Mouse (Mus musculus) CD8-positive naive resting alpha-beta T cell, adult 2 months (primary cell): ENCODE results near the gene Icosl.
"Not testable (repeated sequence)": the region's sequence is repeated elsewhere in the genome, so short reads cannot be mapped to it uniquely, and the experiment has no call there.

ENCODE experiments used
- DNase-seq, 2 experiments: peaks; one replicate each; pipeline ENCODE4 v3.0.0; 2022; ENCODE audit warnings: low read depth in 2 of 2, low spot score in 2 of 2

The Icosl gene

DNA sequence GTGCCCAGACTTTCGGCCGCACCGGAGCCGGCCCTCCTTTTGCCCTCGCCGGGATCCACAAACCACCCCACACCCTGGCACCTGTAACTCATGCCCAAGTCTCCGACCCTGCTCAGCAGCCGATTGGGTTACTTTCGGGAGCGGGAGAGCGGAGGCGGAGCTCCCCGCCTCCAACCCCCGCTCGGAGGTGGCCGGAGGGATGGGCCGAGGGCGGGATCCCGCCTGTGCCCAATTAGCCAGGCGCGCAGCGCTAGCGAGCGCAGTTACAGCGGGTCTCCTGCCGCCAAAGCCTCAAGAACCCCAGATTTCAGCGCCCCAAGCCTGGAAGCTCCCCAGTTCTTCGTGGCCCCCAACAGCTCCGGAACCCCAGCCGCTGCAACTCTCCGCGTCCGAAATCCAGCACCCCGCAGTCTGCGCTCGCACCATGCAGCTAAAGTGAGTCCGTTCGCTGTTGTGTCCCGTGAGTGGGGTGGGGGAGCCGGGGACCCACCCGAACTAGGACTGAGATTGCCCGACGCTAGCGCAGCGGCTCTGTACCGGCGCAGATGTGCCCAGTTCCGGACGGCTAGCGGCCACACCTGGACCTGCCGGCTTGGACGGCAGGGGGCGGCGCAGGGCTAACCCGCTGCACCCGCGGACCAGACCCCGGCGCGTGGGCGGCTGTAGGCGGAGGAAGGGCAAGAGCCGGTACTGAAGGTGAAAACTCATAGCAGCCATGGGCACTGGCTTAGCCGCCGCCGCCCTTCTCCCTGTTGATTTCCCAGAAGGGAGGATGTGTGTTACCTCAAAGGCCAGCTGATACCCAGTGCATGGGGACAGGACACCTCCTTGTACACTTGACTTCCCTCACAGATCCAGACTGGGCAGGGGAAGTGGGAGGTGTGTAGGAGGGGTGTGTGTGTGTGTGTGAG, at the start of gene Icosl:
Gene Icosl, plus strand, starts transcription at position 202 of the 911 bp plus-strand sequence.
- peak; percentile 47 to 61 for DNase-seq

DNA sequence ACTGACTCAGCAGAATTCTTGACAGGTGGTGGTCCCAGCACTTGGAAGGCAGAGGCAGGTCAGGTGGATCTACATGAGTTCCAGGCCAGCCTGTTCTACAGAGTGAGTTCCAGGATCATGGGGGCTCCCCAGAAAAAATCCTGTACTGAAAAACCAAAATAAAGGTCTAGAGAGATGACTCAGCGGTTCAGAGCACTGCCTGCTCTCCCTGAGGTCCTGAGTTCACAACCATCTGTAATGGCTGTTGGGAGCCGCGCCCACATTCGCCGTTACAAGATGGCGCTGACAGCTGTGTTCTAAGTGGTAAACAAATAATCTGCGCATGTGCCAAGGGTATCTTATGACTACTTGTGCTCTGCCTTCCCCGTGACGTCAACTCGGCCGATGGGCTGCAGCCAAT, 49.1 kb upstream of the Icosl start:
- DNase-seq, result not testable (repeated sequence)

DNA sequence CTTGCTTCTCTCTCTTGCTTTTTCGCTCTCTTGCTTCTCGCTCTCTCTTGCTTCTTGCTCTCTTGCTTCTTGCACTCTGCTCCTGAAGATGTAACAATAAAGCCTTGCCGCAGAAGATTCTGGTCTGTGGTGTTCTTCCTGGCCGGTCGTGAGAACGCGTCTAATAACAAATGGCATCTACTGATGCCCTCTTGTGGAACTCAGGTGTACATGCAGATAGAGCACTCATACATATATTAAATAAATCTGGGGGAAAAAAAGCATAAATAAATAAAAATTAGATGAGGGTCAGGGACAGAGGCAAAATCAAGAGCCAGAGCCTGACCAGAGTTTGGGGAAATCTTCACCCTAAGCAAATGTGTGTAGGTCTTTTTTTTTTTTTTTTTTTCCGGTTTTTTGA, 43.6 kb upstream of the Icosl start:
- DNase-seq, result not testable (repeated sequence)

DNA sequence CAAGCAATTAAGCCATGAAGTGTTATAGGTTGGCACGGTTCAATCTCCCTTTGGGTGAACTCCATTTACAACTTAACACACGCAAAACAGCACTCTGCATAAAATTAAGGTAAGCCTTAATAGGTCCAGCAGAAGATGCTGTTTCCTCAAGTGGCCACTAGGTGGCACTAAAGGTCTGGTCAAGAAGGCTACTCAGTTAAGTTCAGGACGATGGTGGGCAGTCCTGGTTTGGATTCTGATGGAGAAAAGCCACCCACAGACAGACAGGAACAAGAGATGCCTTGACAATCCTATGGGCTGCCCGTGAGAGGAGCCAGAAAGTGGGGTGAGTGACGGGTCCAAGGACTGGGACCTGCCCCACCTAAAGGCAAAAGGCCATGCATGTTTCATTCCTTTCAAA, 41.0 kb upstream of the Icosl start:
- peak; percentile 56 to 65 for DNase-seq

DNA sequence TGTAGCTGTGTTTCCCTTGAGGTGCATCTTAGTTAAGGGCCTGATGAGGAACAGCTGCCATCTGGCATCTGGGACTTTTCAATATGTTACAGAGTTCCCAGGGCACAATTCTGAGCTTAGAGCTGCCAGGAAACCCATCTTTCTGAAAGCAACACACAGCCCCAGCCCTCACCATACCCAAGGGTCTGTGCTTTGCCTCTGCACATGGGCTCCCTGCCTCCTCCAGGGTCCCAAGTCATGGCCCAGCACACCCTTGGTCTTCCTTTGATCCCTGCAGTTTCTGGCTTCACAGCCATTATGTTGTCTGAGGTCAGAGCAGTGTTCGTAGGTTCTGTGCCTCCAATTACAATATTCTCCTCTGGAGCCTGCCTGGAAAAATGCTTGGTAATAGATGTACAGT, 40.0 kb upstream of the Icosl start:
- DNase-seq, result no peak

DNA sequence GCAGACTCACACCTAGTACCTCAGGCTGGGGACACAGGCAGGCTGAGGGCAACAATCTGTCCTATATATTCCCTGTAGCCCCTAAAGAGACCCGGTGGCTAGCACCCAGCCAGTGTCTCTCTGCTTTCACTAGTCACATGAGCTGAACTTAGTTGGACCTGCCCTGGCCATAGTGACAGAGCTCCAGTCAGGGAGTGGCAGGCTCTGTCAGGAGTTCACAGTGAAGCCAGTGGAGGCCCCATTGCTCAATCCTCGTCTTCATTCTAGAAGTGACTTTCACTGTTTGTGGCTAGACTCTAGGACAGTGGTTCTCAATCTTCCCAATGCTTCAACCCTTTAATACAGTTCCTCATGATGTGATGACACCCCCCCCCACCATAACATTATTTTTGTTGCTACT, 37.1 kb upstream of the Icosl start:
- DNase-seq, result no peak

DNA sequence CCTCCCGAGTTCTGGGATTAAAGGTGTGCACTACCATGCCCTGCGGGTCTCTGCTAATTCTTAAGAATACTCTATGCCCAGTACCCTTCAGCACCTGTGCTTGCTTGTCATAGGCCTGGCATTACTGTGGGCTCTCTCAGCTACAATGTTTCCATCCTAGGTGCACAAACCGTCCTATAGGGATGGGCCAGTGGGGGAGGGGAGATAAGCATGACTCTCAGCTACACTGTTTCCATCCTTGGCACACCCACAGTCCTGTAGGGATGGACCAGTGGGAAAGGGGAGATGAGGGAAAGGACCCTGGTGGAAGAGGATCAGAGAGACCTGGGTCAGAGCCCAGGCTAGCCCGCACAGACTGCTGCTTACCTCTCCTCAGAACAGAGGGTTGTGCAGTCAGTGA, 32.0 kb upstream of the Icosl start:
- DNase-seq, result no peak

DNA sequence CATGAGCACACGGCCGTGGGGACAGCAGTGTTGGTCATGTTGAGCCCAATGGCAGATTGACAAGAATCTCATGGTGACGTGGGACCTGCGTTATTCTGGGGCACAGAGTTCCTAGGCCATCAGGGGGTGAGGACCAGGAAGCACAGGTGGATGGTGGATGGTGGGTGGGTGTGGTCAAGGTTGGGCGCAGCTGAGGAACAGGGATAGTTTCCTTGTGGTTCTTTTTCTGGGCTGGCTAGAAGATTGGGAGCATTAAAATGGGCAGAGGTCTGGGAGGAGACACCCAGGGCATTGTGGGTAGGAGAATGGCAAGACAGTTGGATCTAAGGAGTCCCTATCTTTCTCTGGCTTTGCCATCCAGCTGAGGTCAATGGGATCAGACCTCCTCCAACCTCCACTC, 27.5 kb upstream of the Icosl start, which contains the start of gene Dnmt3l:
Gene Dnmt3l, plus strand, starts transcription at position 301 of the 400 bp plus-strand sequence.
- DNase-seq, result no peak

DNA sequence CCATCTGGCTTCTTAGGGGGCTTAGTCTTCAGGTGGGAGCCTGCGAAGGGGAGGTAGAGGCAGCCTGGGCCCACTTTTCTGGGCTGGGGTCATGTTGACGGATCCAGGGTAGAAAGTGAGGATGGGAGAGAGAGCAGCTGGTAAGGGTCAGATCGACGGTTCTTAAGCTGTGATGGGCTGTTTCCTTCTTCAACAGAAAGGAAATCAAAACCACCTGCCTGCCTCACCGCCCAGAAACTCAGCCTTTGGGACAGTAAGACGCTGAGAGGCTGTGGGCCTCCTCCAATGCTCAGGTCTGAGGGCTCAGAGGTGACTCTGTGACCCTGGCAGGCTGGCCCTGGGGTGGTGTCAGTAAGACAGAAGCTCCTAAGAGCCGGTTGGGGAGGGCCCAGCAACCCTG, 27.0 kb upstream of the Icosl start:
- no peak for DNase-seq

DNA sequence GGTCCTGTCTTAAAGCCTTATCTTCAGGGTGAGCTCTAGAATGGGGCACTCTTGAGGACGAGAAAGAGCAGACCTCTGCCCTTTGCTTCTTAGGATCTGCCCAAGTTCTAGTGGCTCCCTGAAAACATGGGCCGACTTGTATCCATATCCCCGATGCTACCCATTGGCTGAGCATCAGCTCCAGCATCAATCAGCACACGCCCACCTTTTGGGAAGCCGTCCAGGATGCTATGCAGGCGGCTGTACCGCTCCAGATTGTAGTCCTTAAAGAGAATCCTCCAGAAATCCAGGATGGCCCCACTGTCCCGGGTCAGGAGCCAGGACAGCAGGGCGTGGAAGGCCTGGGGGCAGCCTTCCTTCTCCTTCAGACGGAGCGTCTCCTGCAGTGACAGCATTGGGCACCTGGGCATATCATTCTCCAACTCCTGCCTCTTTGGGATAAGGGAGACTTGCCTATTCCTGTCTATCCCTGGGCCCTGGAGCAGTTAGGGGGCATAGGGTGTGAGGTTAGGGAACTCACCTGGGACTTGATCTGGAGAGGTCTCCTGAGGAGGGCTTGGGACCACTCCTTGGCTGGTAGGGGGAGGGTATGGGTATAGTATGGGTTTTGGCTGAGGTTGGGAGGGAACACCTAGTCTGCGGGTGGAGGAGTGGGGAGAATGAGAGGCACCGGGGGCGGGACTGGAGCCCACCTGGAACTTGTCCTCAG, 26.3 kb upstream of the Icosl start:
- no peak for DNase-seq

DNA sequence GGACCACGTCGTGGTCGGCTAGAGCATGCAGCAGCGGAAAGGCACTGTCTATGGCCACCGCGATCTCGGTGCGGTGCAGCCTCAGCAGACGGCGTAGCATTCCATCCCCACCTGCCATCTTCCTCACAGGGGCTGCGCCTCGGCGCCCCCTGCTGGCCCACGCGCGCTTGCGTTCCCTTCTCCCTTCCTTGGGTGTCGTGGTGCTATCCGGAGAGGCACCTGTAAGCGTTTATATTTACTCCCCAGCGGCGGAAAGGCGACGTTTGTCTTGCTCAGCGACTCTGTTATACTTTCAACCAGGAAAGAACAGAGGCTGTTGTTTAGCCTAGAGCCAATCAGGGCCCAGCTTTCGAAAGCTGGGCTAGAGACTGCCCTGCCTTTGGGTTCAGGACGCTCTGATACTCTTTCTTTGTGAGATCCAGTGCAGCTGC, 25.7 kb upstream of the Icosl start, which contains the start of gene Aire:
Gene Aire, minus strand, starts transcription at position 205 of the 431 bp plus-strand sequence.
- peak; percentile 66 to 72 for DNase-seq

DNA sequence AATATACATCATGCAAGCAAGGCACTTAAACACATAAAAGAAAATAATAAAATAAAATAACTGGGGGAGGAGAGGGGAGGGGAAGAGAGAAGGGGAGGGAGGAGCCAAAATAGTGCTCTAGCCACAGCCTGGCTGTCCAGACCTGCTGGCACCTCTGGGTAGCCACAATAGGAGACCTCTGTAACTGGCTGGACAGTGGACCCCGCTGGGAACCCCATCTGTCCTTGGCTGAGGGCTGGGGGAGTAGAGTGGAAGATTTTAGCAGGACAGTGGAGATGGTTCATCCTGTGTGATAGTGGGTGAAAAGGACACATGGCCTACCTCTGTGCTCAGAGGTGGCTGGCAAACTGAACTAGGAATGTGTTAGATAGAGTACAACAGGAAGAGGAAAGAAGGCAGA, 24.6 kb upstream of the Icosl start:
- no peak for DNase-seq

DNA sequence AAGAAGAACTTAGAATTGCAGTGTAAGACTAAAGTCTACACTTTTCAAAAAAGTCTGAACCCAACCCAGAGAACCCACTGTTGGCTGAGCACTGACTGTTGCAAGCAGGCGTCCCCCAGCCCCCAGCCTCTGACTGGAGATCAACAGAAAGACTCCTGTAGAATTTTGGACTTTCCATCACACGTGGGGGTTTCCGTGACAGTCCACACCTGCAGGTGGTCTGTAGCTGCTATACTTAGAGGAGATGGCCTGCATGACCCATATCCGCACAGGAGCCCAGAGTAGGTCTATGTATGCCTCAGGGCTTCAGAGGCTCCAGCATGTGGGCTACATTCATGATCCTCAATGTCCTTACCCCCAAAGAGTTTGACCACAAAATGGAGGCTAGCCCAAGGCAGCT, 22.7 kb upstream of the Icosl start:
- DNase-seq, result no peak

DNA sequence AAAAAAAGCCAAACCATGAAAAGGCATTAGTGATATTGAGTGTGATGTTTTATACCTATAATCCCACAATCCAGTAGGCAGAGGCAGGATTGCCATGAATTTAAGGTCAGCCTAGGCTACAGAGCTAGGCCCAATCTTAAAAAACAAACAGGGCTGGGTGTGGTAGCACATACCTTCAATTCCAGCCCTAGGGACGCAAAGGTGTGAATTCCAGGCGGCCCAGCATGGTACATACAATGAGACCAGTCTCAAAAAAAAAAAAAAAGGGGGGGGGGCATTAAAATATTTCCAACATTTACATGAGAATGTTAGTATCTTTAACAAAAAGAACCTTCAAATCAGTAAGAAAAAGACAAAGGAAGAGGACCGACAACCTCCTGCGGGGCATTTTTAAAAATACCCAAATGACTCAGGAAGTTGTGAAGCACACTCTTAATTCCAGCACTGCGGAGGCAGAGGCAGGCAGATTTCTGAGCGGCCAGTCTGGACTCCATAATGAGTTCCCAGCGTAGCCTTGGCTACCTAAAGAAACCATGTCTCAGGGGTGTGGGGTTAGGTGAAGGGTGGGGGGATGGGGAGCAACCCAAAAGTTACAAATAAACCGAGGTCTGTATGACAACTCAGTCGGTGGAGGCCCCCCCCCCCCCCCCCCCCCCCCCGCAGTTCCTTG, 20.9 kb upstream of the Icosl start:
- DNase-seq, result no peak

DNA sequence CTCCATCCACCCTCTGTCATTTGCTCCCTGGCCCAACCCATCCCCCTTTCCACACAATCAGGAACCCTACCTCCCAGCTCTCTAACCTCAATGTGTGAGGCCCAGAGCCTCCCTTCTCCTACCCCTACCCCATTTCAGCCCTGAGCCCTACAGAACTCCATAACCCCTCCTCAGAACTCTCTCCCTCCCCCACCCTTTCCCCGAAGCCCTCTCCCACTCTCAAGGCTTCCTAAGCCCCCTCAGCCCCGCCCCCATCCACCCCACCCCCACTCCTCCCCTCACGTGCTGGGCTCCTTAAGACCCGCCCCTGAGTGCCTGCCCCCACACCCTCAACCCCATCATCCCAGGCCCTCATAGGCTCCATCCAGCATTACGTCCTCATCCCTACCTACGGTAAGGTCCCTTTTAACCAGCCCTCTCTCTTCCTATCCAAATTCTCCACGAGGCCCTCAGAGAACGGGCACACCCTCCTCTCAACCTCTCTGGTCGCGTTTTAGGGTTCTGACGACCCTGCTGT, 19.5 kb upstream of the Icosl start:
- DNase-seq, result no peak

DNA sequence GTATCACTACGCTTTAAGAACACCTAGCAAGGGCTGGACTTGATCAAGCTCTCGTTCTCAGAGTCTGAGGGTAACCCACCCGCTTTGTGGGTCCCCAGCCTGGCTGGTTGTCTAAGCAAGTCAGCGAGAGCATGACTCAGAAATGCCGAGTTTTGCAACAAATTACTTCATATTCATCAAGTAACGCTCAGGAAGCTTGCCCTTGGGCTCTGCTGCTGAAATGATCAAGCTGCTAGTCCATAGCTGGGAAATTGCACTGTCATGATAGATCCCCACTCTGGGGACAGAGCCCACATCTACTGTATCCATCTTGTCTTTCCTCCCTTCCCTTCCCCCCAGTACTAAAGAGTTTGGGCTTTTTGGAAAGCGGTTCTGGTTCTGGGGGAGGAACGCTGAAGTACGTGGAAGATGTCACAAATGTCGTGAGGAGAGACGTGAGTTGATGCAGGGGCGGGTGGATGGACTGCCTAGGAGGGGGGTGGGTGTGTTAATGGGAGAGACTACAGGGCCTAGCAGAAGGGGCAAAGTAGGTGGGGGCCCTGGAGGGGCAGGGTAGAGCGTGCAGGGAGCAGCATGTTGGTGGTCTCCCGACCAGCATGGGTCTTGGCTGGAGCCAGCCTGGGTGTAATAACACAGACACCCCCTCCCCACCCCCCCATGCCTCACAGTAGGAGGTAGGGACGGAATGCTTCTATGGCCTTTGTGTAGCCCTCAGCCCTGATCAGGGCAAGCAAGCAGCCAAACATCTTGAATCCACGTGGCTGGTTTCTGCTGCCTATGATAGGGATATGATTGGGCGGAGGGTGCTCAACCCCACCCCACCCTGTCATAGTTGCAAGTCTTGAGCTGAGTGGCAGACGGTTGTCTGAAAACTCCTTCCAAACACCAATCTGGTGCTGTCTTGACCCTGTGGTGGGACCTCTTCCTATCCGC, 14.2 kb upstream of the Icosl start:
- no peak for DNase-seq

DNA sequence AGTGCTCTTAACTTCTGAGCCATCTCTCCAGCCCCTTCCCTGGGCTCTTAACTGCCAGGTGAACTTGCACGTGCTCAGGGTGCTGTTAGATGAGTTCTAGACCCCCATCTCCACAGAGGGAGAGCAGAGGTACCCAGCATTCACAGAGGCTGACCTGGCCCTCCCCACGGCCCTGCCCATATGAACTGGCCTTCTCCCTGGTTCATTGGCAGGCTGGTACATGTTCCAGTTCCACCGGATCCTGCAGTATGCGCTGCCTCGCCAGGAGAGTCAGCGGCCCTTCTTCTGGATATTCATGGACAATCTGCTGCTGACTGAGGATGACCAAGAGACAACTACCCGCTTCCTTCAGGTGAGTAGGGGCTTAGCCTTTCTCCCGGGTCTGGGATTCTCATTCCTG, 12.0 kb upstream of the Icosl start:
- DNase-seq, result no peak

DNA sequence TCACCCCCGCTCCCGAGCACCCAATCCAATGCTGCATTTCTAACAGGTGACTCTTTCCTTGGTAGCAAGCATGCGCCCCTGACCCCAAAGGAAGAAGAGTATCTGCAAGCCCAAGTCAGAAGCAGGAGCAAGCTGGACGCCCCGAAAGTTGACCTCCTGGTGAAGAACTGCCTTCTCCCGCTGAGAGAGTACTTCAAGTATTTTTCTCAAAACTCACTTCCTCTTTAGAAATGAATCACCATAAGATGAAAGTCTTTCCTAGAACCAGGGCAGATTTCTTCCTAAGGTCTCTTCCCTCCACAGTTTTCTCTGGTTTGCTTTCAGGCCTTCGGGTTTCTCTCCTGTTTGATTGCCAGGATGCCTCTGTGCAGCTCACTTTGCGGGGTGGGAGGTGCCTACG, 6.0 kb upstream of the Icosl start:
- DNase-seq, result no peak

DNA sequence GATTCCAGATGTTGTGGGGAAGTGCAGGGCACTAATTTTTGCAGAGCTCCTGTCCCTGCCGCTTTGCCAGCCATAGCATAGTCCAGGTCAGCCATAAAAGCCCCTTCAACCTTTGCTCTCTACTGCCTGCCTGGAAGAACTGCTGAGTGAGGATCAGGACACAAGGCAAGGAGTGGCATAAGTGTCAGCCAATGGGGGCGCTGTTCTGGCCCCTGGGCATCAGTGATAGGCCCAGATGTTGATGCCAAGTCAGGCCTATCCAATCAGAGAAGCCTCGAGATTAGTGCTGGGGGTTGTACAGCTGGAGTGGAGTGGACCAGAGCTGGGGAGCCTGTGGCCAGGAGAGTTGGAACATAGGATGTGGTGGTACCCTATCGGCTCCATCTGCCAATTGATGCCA, 1.9 kb upstream of the Icosl start:
- no peak for DNase-seq

DNA sequence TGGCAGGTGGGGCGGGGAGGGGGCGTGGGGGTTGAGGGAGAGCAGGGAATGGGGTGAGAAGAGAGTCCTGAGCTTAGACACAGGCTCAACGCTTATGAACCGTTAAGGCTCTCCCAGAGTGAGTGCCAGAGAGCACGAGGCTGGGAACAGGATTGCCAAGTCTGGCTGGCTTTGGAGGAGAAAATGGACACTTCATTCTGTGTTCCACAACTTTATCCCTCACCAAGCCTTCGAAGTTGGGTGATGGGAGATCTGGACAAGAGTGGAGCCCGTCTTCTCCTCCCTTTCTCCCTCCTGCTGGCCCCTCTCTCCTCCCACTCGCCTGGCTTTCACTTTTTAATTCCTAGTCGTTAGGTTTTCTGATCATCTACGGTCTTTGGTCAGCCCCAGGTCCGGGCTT, 561 bp upstream of the Icosl start:
- DNase-seq, result no peak
